Mouse (Mus musculus): ENCODE data around the gene Ifitm2. TPM values are rescaled to one million over a fixed set of nuclear protein-coding genes. Genes with fewer than 3 reads are reported as not detected.

Ifitm2 gene
- polyA plus RNA-seq, 1 experiment from 2014 or later: 316 TPM

DNA sequence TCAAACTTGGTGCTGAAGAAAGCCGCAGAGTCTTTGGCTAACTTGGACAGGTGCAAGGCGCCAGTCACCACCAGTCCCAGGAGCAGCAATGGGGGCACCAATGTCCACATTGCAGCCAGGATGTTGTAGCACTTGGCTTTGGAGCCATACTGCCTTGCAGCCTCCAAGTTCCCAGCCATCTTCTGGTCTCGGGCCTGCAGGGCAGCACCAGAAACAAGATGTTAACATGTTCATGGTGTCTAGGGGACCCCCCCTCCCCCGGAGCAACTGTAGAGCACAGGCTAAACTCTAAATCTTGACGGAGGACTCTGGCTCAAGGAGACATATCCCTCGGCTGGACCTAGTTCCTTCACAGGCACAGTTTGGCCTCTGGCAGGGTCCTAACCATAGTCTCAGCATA, 6.5 kb downstream of the Ifitm2 start:
- ATAC-seq (ENCODE audit: low FRiP score, low read depth): no peak
- Histone ChIP-seq H3K4me3 (no peak overlapping the region), H3K9ac (no peak overlapping the region), H3K27ac (no peak overlapping the region), H3K27me3 (replicated peaks) (no peaks in the 10 kb centered on the region), H3K4me1 (peaks cover 19% of the 10 kb centered on the region), H3K4me2 (replicated peaks) (no peak overlapping the region), H3K36me3 (peaks cover 11% of the 10 kb centered on the region), H3K9me3 (no peaks in the 10 kb centered on the region)
- 89% methylated on average over 6 of the region's 6 CpGs for WGBS

DNA sequence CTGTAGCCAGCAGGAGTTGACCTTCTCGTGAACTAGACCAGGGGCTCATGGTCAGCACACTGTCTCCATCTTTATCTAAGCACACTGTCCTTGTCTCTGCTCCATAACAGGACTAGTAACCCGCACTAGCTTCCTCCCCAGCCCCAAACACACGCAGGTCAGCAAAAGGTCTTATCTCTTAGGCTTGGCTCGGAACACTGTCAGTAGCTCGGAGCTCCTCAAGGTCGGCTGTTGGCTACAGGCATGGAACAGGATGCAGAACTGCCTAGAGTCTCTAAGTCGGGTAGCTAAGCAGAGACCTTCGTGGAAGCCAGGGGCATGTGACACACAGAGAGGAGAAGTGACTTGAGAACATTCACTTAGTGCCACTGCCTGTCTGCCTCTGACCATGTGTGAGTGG, 7.6 kb downstream of the Ifitm2 start:
- no peak overlapping the region for H3K4me3 ChIP-seq
- no peak overlapping the region for H3K27ac ChIP-seq
- no peaks in the 10 kb centered on the region for H3K27me3 ChIP-seq (replicated peaks)
- H3K9me3 ChIP-seq: no peaks in the 10 kb centered on the region
- H3K4me2 ChIP-seq (replicated peaks): no peak overlapping the region
- 90% methylated on average over 8 of the region's 8 CpGs for whole genome bisulfite sequencing
- H3K4me1 ChIP-seq: peaks cover 19% of the 10 kb centered on the region
- no peak for ATAC-seq (ENCODE audit: low FRiP score, low read depth)
- H3K9ac ChIP-seq: no peak overlapping the region
- peaks cover 11% of the 10 kb centered on the region for H3K36me3 ChIP-seq

DNA sequence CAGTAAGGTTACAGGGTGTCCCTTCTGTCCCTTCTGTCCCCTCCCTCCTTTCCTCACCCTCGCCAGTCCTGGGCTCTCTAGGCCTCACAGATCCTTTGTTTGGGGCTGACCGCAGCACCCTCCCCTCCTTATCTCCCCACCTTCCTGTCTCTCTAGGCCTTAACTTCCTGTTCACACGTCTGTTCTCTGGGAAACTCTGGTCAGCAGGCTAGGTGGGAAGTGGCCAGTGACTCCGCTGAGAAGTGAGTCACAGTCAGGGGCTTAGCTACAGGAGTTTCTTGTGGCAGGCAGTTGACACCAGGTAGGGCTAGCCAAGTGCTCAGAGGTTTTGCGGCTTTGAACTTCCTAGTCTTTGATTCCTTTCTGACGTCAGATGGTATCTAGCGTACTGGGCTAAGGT, 8.8 kb downstream of the Ifitm2 start:
- Histone ChIP-seq H3K27me3 (replicated peaks) (no peaks in the 10 kb centered on the region), H3K9me3 (no peaks in the 10 kb centered on the region), H3K27ac (no peak overlapping the region), H3K9ac (no peak overlapping the region), H3K4me1 (peaks cover 23% of the 10 kb centered on the region), H3K4me3 (no peak overlapping the region), H3K4me2 (replicated peaks) (no peak overlapping the region), H3K36me3 (peaks cover 11% of the 10 kb centered on the region)
- WGBS: 74% methylated on average over 7 of the region's 7 CpGs
- no peak for ATAC-seq (ENCODE audit: low FRiP score, low read depth)

DNA sequence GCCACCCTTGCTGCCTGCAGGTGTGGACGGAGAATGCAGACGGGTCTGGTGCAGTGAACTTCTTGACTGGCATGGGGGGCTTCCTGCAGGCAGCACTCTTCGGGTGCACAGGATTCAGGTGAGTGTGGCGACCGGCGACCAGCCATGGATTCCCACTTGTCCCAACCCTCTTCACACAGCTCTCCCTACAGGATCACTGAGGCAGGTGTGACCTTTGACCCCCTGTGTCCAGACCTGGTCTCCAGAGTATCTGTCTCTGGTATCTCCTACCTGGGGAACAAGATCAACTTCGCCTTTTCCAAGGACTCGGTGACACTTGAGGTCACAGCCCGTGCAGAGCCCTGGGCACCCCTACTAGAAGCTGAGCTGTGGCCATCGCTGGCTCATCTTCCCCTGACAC, 9.5 kb downstream of the Ifitm2 start:
- H3K4me2 ChIP-seq (replicated peaks): no peak overlapping the region
- no peak for ATAC-seq (ENCODE audit: low FRiP score, low read depth)
- 91% methylated on average over 10 of the region's 10 CpGs for WGBS
- no peak overlapping the region for H3K9ac ChIP-seq
- H3K27me3 ChIP-seq (replicated peaks): no peaks in the 10 kb centered on the region
- H3K36me3 ChIP-seq: peaks cover 11% of the 10 kb centered on the region
- H3K4me1 ChIP-seq: peaks cover 21% of the 10 kb centered on the region
- no peak overlapping the region for H3K27ac ChIP-seq
- H3K4me3 ChIP-seq: no peak overlapping the region
- H3K9me3 ChIP-seq: no peaks in the 10 kb centered on the region

DNA sequence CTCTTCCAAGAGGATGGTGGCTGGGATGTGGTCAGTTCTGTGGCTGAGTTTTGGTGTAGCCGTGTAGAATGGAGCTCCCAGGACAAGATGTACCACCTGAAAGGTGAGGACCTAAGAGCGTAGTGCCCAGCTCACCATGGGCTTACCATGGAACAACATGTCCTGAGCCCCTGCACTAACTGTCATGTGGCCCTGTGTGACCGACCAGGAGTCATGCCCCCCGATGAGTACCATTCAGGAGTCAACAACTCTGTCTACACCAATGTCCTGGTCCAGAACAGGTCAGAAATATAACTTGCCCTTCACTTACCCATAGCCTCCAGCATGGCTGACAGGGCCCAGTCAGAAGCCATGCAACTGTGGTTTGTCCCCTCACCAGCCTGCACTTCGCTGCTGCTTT, 10.5 kb downstream of the Ifitm2 start:
- 94% methylated on average over 5 of the region's 5 CpGs for WGBS
- no peak for ATAC-seq (ENCODE audit: low FRiP score, low read depth)
- no peaks in the 10 kb centered on the region for H3K9me3 ChIP-seq

DNA sequence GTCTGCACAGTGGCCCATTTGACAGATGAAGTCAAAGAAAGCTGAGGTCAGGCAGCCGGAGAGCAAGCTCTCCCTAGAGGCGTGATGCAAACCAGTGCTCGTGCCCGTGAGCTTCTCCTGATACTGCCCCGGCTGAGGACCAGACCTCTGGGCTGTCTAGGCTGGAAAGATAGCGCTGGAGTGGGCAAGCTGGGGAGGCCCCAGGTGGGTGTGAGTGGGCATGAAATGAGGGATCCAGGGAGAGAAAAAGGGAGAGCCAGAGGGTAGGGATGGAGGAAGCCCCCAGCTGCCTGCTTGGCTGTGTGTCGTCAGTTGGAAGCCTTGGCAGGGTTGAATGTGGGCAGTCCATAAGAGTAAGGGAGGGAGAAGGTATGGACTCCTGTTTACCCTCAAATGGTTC, 11.6 kb downstream of the Ifitm2 start:
- Histone ChIP-seq H3K36me3 (peaks cover 11% of the 10 kb centered on the region), H3K4me1 (peaks cover 12% of the 10 kb centered on the region; the same call in 1 of the 2 replicates), H3K27ac (no peak overlapping the region), H3K9me3 (no peaks in the 10 kb centered on the region), H3K4me2 (replicated peaks) (no peak overlapping the region), H3K27me3 (replicated peaks) (no peaks in the 10 kb centered on the region), H3K9ac (no peak overlapping the region), H3K4me3 (no peak overlapping the region)
- no peak for ATAC-seq (ENCODE audit: low FRiP score, low read depth)
- WGBS: 91% methylated on average over 7 of the region's 7 CpGs

More for the DNA sequence above, 10.5 kb downstream of the Ifitm2 start:
- H3K27ac ChIP-seq: no peak overlapping the region
- peaks cover 11% of the 10 kb centered on the region for H3K4me1 ChIP-seq
- H3K4me3 ChIP-seq: no peak overlapping the region
- peaks cover 11% of the 10 kb centered on the region for H3K36me3 ChIP-seq
- H3K9ac ChIP-seq: no peak overlapping the region
- H3K27me3 ChIP-seq (replicated peaks): no peaks in the 10 kb centered on the region
- H3K4me2 ChIP-seq (replicated peaks): no peak overlapping the region

DNA sequence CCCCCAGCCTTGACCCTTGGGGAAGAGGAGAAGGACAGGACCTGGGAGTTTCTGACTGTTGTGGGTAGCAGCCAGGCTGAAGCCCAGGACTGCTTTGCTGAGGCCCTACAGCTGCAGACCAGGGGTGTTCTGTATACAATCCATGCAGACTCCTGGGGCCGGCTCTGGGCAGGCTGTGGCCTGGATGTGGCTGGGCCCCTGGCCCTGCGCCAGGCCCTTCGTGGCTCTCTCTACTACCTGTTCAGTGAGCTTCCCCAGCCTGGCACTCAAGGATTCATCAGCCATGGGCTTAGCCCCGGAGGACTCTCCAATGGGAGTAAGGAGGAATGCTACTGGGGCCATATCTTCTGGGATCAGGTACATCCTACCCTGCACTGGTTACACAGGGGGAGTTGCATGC, 12.4 kb downstream of the Ifitm2 start:
- H3K9me3 ChIP-seq: no peaks in the 10 kb centered on the region
- H3K9ac ChIP-seq: no peak overlapping the region
- H3K4me3 ChIP-seq: no peak overlapping the region
- no peak overlapping the region; the same call in 1 of the 2 replicates for H3K4me2 ChIP-seq (replicated peaks)
- ATAC-seq (ENCODE audit: low FRiP score, low read depth): no peak
- peaks cover 7% of the 10 kb centered on the region for H3K36me3 ChIP-seq
- 94% methylated on average over 4 of the region's 4 CpGs for WGBS
- H3K27ac ChIP-seq: no peak overlapping the region
- H3K27me3 ChIP-seq (replicated peaks): no peaks in the 10 kb centered on the region
- peaks cover 12% of the 10 kb centered on the region; the same call in 1 of the 2 replicates for H3K4me1 ChIP-seq

DNA sequence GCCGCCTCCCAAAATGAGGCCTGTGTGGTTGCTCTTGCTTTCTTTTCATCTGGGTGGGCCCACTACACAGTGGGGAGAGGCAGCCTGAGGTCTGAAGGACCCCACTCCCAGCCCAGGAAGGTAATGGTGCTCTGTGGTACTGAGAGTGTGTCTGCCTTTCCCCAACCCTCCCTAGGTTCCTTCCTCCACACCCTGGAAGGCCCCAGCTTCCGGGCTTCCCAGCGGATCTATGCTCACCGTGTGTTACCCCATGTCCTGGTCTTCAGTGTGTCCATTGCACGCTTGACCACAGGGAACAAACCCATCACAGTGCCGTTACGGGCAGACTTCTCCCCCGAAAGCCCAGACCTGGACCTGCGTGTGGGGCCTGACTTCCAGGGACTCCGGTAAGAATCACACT, 13.0 kb downstream of the Ifitm2 start:
- Histone ChIP-seq H3K27ac (no peak overlapping the region), H3K9ac (no peak overlapping the region), H3K27me3 (replicated peaks) (no peaks in the 10 kb centered on the region), H3K4me1 (peaks cover 12% of the 10 kb centered on the region; the same call in 1 of the 2 replicates), H3K9me3 (no peaks in the 10 kb centered on the region), H3K4me2 (replicated peaks) (no peak overlapping the region; the same call in 1 of the 2 replicates), H3K36me3 (peaks cover 2% of the 10 kb centered on the region; the same call in 1 of the 2 replicates), H3K4me3 (no peak overlapping the region)
- 92% methylated on average over 10 of the region's 10 CpGs for WGBS
- ATAC-seq (ENCODE audit: low FRiP score, low read depth): no peak

DNA sequence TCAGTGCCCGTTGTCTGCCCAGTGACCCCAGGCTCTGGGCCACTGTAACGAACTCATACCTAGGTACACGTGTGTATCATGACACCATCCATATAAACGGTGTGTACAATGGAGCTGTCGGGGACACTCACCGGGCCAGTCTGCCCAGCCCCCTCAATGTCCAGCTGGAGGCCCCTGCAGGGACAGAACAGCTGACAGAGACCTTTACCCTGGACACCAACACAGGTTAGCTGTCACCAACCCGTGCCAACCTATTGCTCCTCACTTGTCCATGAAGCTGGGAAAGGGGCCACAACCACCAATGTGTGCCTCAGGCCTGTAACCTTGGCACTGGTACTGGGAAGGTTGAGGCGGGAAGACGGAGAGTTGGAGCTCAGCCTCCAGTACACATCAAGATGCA, 13.4 kb downstream of the Ifitm2 start:
- ATAC-seq (ENCODE audit: low FRiP score, low read depth): no peak
- H3K27me3 ChIP-seq (replicated peaks): no peaks in the 10 kb centered on the region
- peak overlapping the region; percentile 46 for H3K4me3 ChIP-seq
- WGBS: 69% methylated on average over 9 of the region's 9 CpGs
- peak overlapping the region; percentile 54; the same call in 1 of the 2 replicates for H3K9ac ChIP-seq
- H3K4me2 ChIP-seq (replicated peaks): peak overlapping the region; percentile 58
- H3K9me3 ChIP-seq: no peaks in the 10 kb centered on the region
- peaks cover 12% of the 10 kb centered on the region; the same call in 1 of the 2 replicates for H3K4me1 ChIP-seq
- no peaks in the 10 kb centered on the region for H3K36me3 ChIP-seq
- no peak overlapping the region for H3K27ac ChIP-seq

DNA sequence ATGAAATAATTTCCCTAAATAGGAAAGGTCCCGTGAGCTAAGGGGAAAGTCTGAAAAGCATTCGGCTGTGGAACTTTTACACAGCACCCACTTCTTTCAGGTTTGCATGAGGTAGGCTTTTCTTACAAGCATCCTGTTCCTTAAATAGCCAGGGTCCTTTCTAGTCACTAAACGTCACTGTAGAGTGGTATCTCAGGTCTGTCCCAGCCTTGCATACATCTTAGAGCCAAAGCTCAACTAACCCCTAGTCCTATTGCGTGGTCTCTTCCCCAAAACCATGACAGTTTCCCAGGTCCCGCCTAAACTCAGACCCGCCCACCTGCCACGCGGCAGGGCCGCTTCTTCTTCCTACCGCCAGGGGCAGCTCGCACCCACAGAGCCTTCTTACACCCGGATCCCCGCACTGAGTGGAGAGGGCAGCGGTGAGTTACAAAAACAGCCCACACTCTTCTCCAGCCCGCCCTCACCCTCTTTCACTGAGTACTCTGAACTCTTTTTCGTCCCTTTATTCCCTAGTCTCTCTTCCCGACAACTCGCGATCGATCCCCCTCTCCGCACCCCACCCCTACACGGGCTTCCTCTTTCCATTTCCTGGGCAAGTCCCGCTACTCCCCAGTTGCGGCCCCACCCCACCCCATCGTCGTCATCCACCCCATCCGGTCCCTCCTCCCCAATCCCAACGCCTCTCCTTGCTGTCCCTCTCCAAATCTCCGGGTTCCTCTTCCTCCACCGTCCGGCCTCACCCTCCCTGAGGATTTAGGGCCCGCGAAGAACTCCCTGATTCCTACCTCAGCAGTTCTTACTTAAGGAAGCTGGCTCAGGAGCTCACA, 14.3 kb downstream of the Ifitm2 start, which contains the start of gene Pgghg:
Pgghg (plus strand) TSS at position 170 of the 830 bp plus-strand sequence.
- Histone ChIP-seq H3K27me3 (replicated peaks) (no peaks in the 10 kb centered on the region), H3K4me3 (peak within 1 kb of the TSS; percentile 46), H3K4me2 (replicated peaks) (peak within 1 kb of the TSS; percentile 58), H3K9me3 (no peaks in the 10 kb centered on the region), H3K9ac (peak within 1 kb of the TSS; percentile 54), H3K27ac (no peak within 1 kb of the TSS), H3K4me1 (peaks cover 12% of the 10 kb centered on the region; the same call in 1 of the 2 replicates), H3K36me3 (no peaks in the 10 kb centered on the region)
- peak; percentile 87 for ATAC-seq (ENCODE audit: low FRiP score, low read depth)
- 3% methylated on average over 33 of the region's 33 CpGs for WGBS

DNA sequence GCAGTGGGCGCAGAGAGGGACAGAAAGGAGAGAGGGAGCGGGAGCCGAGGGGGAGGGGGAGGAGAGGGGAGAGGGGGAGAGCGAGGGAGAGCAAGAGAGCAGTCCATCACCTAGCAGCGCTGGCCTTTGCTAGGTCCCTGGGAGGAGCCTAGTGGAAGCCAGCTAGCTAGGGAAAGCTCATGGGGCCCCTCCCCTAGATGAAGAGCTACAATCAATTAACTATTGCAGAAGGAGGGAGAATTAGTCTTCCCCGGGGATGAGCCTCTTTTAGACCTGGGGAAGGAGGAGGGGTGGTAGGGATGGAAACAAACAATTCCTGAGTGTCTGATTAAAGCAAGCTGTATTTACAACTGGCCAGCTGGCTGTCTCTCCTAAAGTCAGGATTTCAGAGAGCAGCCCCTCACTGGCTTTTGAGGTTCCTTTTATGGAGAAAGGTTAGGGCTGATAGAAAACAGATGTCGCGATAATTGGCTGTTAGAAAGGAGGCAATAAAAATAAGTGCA, 16.1 kb downstream of the Ifitm2 start:
- Histone ChIP-seq H3K4me1 (peaks cover 12% of the 10 kb centered on the region; the same call in 1 of the 2 replicates), H3K27me3 (replicated peaks) (no peaks in the 10 kb centered on the region), H3K27ac (no peak overlapping the region), H3K9me3 (no peaks in the 10 kb centered on the region), H3K36me3 (no peaks in the 10 kb centered on the region), H3K9ac (no peak overlapping the region), H3K4me3 (no peak overlapping the region), H3K4me2 (replicated peaks) (peak overlapping the region; percentile 32)
- 5% methylated on average over 8 of the region's 8 CpGs for WGBS
- 0 out of 2 replicates have a peak, but pooled peaks have one; percentile 27 for ATAC-seq (ENCODE audit: low FRiP score, low read depth)

DNA sequence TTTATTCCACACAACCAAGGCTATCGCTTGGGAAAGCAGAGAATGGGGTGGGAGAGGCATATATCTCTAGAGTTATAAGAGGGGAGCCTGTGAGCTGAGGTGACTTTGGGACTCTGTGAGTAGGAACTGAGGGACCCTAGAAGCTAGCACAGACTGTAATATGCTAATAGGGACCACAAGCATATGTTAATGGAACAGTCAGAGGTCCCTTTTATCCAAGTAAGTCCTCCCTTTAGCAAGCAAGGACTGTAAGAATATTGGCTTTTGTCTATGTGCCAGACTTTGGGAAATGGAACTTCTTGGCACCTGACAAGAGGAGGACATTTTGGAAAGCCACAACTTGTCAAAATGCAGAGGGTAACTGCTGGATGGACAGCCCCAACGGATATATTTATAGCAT, 16.9 kb downstream of the Ifitm2 start:
- Histone ChIP-seq H3K4me3 (no peak overlapping the region), H3K4me2 (replicated peaks) (no peak overlapping the region), H3K4me1 (peaks cover 12% of the 10 kb centered on the region; the same call in 1 of the 2 replicates), H3K36me3 (no peaks in the 10 kb centered on the region), H3K9me3 (no peaks in the 10 kb centered on the region), H3K9ac (no peak overlapping the region), H3K27ac (no peak overlapping the region), H3K27me3 (replicated peaks) (no peaks in the 10 kb centered on the region)
- no peak for ATAC-seq (ENCODE audit: low FRiP score, low read depth)
- 19% methylated on average over 2 of the region's 2 CpGs for WGBS

Data from neural tube, embryonic 12.5 days (tissue).